Mouse (Mus musculus) cerebral cortex, adult 2 months (tissue): Measurements from ENCODE around the gene Cdnf.

Experiments
- WGBS: fragments of 180-500 bp; shearing (Covaris S2); methylation state at CpG from one replicate; pipeline ENCODE4 v1.1.7; 2018; 5-methylcytosine and 5-hydroxymethylcytosine counted together

The Cdnf gene

DNA sequence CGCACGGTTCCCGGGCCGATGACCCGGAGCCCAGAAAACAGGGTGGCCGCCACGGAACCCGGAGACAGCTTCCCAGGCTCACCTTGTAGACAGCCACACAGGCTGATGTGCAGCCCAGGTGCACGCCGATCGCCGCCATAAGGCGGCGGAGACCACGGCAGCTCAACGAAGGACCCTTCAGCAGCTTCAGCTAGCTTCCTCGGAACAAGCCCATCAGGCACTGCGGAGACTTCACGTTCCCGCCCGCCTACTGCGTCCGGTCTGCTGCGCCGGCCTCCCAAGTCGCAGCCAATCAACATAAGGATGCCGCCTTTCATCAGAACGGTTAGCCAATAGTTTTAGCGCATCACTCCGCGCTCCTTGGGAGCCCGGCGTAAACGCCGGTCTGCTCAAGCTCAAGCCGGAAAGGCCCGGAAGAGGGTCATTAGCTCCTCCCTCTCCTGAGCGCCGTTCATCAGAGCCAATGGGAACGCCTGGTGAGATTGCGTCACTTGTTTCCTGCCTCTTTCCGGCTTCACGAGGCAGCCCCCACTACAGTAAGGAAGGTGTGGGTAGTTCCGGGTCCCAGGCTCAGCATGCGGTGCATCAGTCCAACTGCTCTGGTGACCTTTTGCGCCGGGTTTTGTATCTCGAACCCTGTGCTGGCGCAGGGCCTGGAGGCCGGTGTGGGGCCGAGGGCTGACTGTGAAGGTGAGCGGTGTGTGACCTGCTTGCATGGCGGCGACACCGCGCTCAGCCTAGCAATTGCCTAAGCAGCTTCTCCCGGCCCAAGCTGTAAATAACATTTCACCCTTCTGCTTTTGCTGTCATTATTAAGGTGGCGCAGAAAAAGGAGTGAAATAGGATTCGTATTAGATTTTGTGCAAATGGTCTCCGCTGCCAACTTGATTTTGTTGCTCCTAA is at the start of gene Cdnf, which contains the start of the genes Gm45902 and Hspa14:
TSS of gene Cdnf (plus strand) at position 479 of the 903 bp plus-strand sequence.
TSS of gene Gm45902 (minus strand) at position 239 of the 903 bp plus-strand sequence.
TSS of gene Hspa14 (minus strand) at position 263 of the 903 bp plus-strand sequence.
- under 1% methylated on average over 60 of the region's 60 CpGs for WGBS

DNA sequence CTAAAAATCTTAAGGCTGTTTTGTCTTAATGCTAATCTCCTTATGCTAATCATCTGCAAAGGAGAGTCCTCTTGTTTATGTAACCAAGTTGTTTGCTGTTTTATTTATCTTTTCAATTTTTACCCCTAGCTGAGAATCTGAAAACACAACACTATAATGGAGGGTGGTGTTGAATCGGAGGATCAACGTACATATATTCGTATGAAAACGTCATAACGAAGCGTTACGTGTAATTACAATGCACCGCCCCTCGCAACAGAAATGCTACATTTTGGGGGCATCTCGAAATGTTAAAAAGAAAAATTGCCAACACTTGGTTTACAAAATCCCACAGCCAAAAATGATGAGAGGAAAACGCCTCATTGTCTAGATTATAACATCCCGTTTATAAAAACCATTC is 38.9 kb upstream of the Cdnf start:
- WGBS, result 1% methylated on average over 12 of the region's 12 CpGs

DNA sequence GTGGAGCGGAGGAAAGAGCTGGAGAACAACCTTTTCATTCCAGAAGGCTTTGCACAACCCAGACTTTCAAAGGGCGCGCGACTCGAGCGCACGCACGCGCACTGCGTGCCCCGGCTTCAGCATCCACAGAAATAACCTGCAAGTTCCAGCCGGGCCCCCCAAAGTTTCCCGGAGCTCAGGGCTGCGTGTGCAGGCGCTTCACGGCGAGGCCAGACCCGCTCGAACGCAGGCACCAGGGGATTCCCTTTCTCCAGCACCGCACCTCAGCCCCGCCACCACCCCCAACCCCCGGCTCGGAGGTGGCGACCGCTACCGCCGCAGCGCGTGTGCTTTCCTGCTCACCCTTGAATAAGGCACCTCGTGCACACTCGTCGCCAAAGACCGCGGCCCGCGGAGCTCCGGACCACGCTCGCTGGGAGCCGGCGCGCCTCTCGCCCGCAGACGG is 38.4 kb upstream of the Cdnf start:
- under 1% methylated on average over 46 of the region's 46 CpGs for WGBS

DNA sequence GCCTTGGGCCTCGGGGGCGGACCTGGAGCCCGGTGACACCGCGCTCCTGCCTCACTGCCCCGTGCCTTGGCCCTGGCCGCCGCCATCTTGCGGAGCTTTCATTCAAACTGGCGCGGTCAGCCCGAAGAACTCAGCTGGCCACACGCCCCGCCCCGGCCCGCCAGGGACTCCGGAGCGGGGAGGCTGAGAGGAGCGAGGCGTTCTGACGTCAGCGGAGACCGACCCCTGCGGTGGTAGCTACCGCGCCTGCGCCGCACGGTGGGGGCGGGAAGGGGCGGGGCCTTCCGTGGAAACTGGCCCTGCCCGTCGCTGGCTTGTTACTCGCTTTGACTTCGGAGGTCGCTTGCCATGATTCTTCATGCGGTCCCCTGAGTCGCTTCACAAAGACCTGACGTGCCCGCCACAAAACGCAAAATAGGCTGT is 38.0 kb upstream of the Cdnf start, which contains the start of gene Suv39h2:
TSS of gene Suv39h2 (minus strand) at position 171 of the 423 bp plus-strand sequence.
- WGBS, result under 1% methylated on average over 42 of the region's 42 CpGs

DNA sequence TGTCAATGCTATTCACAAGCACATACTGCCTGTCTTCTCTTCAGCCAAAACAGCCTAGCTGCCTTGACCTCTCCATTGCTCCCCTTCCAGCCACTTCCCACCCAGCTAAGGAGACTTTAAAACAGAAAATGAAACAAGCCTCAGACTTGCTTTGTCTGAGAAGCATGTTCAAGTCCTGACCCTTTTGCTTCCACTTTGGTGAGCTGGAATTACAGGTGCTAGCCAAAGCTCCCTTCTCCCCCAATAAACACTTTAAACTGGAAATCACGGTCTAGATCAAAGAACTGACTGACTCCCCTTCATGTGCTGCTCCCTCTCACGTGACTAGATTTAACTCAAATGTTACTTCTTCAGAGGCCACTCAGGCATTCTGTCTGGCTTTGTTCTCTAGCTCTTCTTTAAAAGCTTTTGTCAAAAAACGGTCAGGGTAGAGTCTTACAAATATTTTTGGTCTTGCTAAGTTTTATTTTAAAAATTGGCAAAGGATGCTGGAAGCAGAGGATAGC is 37.0 kb upstream of the Cdnf start:
- 48% methylated on average over 3 of the region's 3 CpGs for WGBS

DNA sequence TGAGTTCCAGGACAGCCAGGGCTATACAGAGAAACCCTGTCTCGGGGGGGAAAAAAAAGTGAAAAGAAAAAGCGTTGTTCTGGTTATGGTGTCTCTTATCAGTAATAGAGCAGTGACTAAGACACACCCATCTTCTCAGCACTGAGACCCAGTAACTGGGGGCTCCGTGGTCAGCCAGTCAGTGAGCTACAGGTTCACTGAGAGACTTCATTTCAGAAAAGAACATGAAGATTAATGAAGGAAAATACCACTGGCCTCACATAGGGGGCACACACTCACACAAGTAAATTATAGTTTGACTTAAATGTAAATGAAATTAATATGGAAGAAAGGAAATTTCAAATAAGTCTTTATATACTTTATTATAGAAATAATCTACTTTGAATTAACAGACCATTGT is 32.6 kb upstream of the Cdnf start:
- WGBS, result 88% methylated on average over 3 of the region's 3 CpGs

DNA sequence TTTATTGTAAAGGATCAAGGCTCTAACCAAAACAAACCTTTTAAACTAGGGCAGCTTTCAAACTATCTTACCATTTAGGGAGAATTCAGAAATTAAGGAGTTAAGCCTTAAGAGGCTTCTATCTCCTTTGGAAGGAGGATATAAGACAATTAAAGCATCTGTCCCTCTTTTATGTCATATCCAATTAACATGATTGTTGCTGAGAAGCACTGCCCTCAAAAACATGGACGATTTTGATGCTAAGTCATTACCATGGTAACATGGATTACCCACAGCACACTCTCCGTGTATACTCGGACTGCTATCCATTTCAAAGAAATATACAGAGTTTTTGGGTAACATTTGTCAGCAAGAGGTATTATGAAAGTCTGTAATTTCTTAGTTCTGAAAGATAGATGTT is 23.0 kb upstream of the Cdnf start:
- 47% methylated on average over 3 of the region's 3 CpGs for WGBS

DNA sequence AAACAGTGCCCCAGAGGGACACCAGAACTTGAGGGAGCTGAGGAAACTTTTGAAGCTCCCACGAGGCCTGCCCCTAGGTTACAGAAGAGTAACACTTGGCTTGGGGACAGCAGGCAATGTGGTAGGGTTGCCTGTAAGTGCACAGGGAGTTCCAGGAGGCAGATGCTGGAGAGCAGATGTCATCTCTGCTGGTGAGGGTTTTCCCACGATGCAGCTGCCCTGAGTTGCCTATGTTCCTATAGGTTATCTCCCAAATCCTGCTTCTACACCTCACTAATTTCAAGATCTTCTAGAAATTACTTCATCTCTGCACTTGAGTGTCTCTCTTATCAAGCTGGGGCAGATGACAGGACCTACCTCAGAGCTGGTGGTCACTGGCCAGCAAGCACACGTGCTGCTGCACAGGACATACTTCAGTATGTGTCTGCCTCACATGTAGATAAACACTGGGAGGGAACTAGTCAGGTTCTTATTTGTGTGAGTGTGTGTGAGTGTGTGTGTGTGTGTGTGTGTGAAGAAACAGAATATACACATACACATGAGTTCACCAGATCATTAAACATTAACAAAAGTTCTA is 18.9 kb upstream of the Cdnf start:
- WGBS, result 82% methylated on average over 3 of the region's 3 CpGs

DNA sequence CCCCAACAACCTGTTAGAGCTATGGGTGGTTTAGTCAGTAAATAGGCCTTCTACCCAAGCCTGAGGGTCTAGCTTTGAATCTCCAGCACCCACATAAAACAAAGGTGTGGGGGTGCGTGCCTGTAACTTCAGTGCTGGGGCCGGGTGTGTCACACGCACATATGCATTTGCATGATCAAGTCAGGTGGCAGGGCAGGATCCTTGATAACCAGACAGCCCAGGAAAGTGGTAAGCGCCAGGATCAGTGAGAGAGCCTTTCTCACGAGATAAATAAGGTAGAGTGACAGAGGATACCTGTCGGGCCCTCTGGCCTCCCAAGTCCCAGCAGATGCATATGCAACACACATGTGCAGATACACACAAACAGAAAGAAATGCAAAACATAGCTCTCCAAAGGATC is 13.3 kb upstream of the Cdnf start:
- WGBS, result 94% methylated on average over 6 of the region's 6 CpGs

DNA sequence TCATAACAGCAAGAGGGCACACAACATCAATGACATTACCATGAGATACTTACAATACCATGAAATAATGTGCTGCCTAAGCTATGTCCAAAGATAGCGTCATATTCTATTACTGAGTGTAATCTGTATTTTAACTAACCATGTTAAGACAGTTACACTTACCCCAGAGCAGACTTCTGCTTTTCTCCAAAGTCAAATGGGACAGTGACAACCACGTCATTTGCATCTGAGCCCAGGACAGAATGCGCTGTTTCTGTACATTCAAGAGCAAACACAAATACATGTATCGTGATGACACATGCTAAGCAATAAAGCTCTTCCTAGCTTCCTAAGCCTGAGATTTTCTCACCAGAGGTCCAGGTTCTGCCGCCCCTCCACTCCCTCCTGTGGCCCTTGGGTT is 11.9 kb upstream of the Cdnf start:
- WGBS, result 94% methylated on average over 5 of the region's 5 CpGs

DNA sequence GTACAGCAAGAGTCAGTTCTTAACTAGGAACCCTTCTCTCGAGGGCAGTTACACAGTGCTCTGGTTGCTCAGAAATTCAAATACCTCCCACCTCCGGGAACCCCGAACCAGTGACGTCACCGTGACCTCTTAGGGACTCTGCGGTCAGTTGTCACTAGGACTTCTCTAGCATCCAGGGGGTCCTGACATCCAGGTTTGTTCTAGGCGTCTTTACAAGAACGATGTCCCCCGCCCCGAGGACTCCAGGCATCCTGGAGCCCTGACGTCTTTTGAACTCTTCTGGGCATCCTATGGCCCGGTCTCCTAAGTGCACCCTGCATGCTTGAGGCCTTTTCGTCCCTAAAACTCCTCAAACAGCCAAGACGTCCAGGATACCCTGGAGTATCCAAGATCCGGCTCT is 754 bp upstream of the Cdnf start:
- WGBS, result under 1% methylated on average over 15 of the region's 15 CpGs

DNA sequence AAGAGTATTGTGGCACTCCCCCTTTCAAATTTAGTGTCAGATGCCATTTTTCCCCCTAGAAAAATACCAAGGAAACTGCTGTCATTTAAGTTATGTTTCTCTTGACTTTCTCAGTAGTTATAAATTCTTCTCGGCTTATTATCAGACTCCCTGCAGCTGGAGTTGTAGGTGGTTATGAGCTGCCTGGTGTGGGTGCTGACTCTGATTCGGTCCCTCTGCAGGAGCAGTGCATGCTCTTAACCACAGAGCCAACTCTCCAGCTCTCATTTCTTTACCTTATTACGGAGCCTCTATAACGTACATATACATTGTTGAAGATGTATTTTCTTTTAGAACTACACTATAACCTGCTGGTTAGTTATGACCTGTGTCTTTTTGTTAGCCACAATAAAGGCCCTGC is 9.7 kb downstream of the Cdnf start:
- WGBS, result 87% methylated on average over 4 of the region's 4 CpGs

DNA sequence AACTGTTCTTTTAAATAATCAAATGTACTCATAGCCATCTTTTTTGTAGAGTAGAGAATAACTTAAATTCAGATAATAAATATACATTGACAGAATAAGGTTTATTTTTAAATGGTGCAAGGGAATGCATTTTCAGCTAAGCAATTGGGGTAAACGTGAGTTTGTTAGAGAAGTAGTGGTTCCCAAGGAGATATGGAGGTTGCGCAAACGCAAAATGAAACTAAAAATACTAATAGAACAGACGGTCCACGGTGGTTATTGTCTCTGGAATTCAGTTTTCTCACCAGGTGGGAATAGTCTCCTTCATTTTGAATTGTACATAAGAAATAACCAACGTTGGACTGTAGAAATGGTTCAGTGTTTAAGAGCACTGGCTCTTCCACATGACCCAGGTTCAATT is 13.5 kb downstream of the Cdnf start:
- WGBS, result 71% methylated on average over 6 of the region's 6 CpGs

DNA sequence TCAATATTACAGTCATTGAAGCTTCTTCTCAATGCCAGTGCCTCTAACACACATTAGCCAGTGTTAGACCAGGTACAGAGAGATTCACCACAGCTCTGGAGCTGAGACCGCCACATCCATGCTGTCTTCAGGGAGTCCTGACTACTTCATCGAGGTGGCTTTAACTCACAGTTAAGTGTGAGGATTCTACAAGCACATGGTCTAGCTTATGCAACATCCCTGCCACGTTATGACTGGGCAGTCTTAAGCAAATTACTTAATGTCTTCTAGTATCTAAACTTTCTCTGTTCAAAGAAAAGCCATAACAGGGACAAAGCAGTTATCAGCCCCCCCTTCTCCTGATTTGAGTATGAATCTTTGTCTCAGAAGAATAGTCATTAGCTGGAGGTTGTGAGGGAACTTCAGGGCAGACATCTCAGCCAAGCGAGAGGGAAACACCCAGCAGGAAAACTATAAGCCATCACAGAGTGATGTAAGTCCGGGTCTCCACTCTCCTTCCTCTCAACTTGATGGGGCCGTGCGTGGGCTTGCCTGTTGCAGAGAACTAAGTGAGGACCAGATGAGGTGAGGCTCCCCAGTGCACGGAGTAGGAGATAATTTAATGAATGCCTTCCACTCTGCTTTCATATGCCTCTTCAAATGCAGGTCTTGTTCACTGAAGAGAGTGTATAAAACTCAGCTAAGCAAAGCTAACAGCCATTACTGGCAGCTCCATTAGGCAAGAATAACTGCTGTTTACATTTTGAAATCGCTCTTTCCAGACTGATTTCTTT is 28.7 kb downstream of the Cdnf start:
- 74% methylated on average over 9 of the region's 9 CpGs for WGBS

DNA sequence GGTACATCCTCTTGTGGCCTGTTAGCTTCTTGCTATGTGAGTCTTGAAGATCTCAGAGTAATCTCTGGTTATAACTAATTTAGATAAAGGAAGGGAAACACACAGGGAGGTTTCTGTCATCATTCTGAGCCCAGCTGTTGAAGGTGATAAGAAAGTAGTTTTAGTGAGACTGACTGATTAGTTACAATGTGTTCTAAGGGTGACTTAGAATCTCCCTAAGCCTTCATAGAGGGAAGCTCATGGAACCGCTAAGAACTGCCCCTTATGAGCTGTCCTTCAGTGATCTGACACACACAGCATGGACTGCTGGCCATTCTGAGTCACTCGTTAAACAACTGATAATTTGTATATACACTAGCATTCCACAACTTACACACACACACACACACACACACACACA is 33.2 kb downstream of the Cdnf start:
- WGBS, result 72% methylated on average over 2 of the region's 2 CpGs

DNA sequence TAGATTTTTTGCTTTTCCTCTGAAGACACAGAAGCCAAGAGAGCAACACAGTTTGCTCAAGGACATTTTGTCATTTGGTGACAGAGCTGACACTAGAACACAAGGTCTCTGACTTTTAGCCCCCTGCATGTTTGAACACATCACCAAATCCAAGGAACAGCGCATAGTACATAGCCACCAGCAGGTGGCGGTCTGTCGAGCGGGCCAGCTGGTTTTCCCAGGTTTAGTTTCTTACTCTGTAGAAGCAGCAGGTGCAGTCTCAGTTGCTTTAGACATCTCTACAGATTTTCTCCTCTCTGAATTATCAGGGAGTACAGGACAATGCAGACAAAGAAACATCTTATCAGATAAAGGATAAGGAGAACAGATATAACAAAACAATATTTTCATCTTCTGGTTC is 33.8 kb downstream of the Cdnf start:
- 2% methylated on average over 4 of the region's 4 CpGs for WGBS

DNA sequence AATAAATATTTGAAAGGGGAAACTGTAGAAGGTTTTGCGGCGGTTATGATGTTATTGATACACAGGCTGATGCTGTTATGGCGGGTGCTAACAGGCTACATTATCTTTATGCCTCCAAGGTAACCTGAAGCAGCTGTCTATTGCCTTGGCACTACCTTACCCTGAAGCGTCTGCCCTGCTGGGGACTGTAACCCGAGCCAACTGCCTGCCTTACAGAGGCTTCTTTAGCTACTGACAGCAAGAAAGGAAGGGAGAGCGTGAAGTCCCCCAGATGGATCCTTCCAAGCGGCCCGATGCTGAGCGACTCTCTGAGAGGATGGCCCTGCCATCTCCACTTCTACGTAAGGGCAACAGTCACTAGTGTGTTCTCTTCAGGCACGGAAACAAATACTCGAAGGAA is 57.4 kb downstream of the Cdnf start, which contains the start of gene Fam107b:
TSS of gene Fam107b (plus strand) at position 303 of the 400 bp plus-strand sequence.
- 85% methylated on average over 12 of the region's 12 CpGs for WGBS

DNA sequence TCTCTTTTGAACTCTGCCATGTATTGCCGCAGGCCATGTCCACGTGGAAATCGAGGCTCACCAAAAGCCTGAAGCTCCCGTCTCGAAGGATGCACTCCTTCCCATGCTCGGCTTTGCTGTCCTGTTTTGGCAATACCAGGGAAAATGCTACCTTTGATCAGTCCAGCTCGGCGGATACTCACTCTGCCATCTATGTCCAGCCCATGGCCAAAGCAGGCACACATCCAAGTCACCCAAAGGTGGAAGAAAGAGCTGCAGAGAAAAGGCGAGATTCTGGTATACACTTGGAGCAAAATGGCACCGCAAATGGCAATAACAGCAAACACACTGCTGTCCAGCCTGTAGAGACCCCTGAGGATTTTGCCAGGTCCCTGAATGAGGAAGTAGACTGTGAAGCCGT is 57.8 kb downstream of the Cdnf start:
- 92% methylated on average over 11 of the region's 11 CpGs for WGBS

DNA sequence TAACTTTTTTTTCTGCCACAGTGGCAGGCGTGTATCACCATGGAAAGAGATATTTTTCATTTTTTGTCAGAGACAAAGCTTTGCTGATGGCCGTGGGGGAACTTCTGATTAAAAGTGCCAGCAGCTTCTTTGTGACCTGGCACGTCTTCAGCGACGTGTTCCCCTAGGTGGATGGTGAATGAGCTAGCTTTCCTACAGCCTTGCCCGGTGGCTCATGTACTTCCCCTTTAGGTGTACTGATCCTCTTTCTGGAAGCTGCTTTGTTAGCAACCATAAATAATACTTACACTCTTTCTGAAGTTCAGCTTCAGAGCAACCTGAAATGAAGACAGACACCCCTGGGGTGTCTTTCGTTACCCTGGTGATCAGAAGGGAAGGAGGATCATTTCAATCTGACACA is 61.1 kb downstream of the Cdnf start:
- 90% methylated on average over 7 of the region's 7 CpGs for WGBS

DNA sequence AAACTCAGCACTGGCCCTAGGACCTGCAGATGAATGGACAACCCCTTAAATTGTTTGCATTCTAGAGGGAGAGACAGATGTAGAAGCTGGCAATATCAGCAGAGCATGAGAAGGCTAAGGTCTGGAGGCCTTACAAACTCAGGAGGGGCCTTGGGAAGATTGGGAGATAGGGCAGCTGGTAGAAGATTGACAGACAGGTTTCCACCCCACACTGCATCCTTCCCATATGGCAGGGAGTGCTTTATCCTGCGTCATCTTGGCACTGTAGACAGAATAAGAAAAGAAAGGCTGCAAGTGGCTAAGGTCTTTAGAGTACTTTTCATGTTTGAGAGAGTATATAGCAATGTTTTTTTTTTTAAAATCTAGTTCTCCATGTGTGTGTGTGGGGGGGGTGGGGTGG is 62.3 kb downstream of the Cdnf start:
- 64% methylated on average over 1 of the region's 1 CpGs for WGBS
